Mouse (Mus musculus): ENCODE measurements around the gene Ubr3. TPM values are rescaled to one million over a fixed set of nuclear protein-coding genes. Genes with fewer than 3 reads are reported as not detected.

The Ubr3 gene
- total RNA-seq, 1 experiment from 2014 or later: 45.1 TPM

- no peak for ATAC-seq (replicated peaks; ENCODE audit: insufficient number of reproducible peaks, low FRiP score, low TSS enrichment, poor library complexity, severe bottlenecking)
These were observed 172.8 kb downstream of the Ubr3 start for GRCm38 (mm10) chr2:70069861-70070260.

Other genes with a start within 250 kb of the Ubr3 start
- gene Klhl41, start 227.1 kb upstream of the Ubr3 start, total RNA-seq (2017): not detected in 3 replicates
- gene Fastkd1, start 183.7 kb upstream of the Ubr3 start, total RNA-seq (2017): 3.7 to 6.9 TPM (median 4.7 TPM) in 3 replicates
- gene Ppig, start 174.7 kb upstream of the Ubr3 start, total RNA-seq (2017): 97.7 to 171 TPM (median 114 TPM) in 3 replicates
- gene Ccdc173, start 107.7 kb upstream of the Ubr3 start, total RNA-seq (2017): 0.29 to 1.6 TPM in 2 of 3 replicates, not detected in the other
- gene Phospho2, start 107.6 kb upstream of the Ubr3 start, total RNA-seq (2017): 37.0 to 42.6 TPM (median 39.9 TPM) in 3 replicates
- 0.58 to 0.75 TPM in 2 of 3 replicates, not detected in the other for gene Klhl23, start 75.3 kb upstream of the Ubr3 start, total RNA-seq (2017)
- gene Ssb, start 35.7 kb upstream of the Ubr3 start, total RNA-seq (2017): 366 to 443 TPM (median 393 TPM) in 3 replicates
- gene Mettl5, start 11.6 kb upstream of the Ubr3 start, total RNA-seq (2017): 11.0 to 31.6 TPM (median 23.8 TPM) in 3 replicates
- 0.10 to 2.9 TPM (median 1.5 TPM) in 3 replicates for gene Myo3b, start 141.9 kb downstream of the Ubr3 start, total RNA-seq (2017)

Data from monocyte, adult 5-6 weeks (primary cell).